Mouse (Mus musculus): ENCODE measurements at regions not wholly inside any gene's neighbourhood (a gene's known extent, or its start where the extent isn't known, plus 50 kb on each side); places are given as distances from the start of the nearest gene placed in this dataset.

- Histone ChIP-seq H3K36me3 (ENCODE audit: control insufficient read depth, insufficient read depth, low read length) (no peaks in the 10 kb centered on the region), H3K27ac (ENCODE audit: insufficient read depth, low read depth, low read length) (no peak overlapping the region), H3K4me3 (ENCODE audit: low read depth, low read length) (no peak overlapping the region), H3K27me3 (ENCODE audit: control insufficient read depth, insufficient read depth, low read length) (no peaks in the 10 kb centered on the region), H3K4me1 (ENCODE audit: control insufficient read depth, insufficient read depth, insufficient read length, low read length) (no peaks in the 10 kb centered on the region)
- 32% methylated on average over 1 of the region's 1 CpGs for WGBS
- TF ChIP-seq POLR2A (IDR thresholded peaks at IDR 0.05; ENCODE audit: low read depth, low read length) (no peak), CTCF (IDR thresholded peaks at IDR 0.05; ENCODE audit: extremely low read depth, insufficient read length, insufficient replicate concordance, low read depth, low read length) (no peak)
Measured at GRCm38 (mm10) chr12:7548759-7549158, 428.7 kb upstream of the Apob start.

- H3K27me3 ChIP-seq (ENCODE audit: control insufficient read depth, insufficient read depth, low read length): no peaks in the 10 kb centered on the region
- no peaks in the 10 kb centered on the region for H3K36me3 ChIP-seq (ENCODE audit: control insufficient read depth, insufficient read depth, low read length)
- TF ChIP-seq POLR2A (IDR thresholded peaks at IDR 0.05; ENCODE audit: low read depth, low read length) (no peak), CTCF (IDR thresholded peaks at IDR 0.05; ENCODE audit: extremely low read depth, insufficient read length, insufficient replicate concordance, low read depth, low read length) (no peak)
- H3K4me3 ChIP-seq (ENCODE audit: low read depth, low read length): no peak overlapping the region
- H3K4me1 ChIP-seq (ENCODE audit: control insufficient read depth, insufficient read depth, insufficient read length, low read length): no peaks in the 10 kb centered on the region
- WGBS: 75% methylated on average over 1 of the region's 1 CpGs
- H3K27ac ChIP-seq (ENCODE audit: insufficient read depth, low read depth, low read length): no peak overlapping the region
Measured at GRCm38 (mm10) chr12:7560245-7560644, 417.2 kb upstream of the Apob start.

GRCm38 (mm10) chr12:7576081-7576480 lies 401.4 kb upstream of the Apob start:
- Histone ChIP-seq H3K4me1 (ENCODE audit: control insufficient read depth, insufficient read depth, insufficient read length, low read length) (no peaks in the 10 kb centered on the region), H3K27me3 (ENCODE audit: control insufficient read depth, insufficient read depth, low read length) (no peaks in the 10 kb centered on the region), H3K4me3 (ENCODE audit: low read depth, low read length) (no peak overlapping the region), H3K36me3 (ENCODE audit: control insufficient read depth, insufficient read depth, low read length) (no peaks in the 10 kb centered on the region), H3K27ac (ENCODE audit: insufficient read depth, low read depth, low read length) (no peak overlapping the region)
- WGBS: 88% methylated on average over 2 of the region's 2 CpGs
- TF ChIP-seq POLR2A (IDR thresholded peaks at IDR 0.05; ENCODE audit: low read depth, low read length) (no peak), CTCF (IDR thresholded peaks at IDR 0.05; ENCODE audit: extremely low read depth, insufficient read length, insufficient replicate concordance, low read depth, low read length) (no peak)

GRCm38 (mm10) chr12:7587501-7587900 lies 389.9 kb upstream of the Apob start:
- Histone ChIP-seq H3K4me1 (ENCODE audit: control insufficient read depth, insufficient read depth, insufficient read length, low read length) (no peaks in the 10 kb centered on the region), H3K4me3 (ENCODE audit: low read depth, low read length) (no peak overlapping the region), H3K27ac (ENCODE audit: insufficient read depth, low read depth, low read length) (no peak overlapping the region), H3K27me3 (ENCODE audit: control insufficient read depth, insufficient read depth, low read length) (no peaks in the 10 kb centered on the region), H3K36me3 (ENCODE audit: control insufficient read depth, insufficient read depth, low read length) (no peaks in the 10 kb centered on the region)
- TF ChIP-seq POLR2A (IDR thresholded peaks at IDR 0.05; ENCODE audit: low read depth, low read length): no peak
- TF ChIP-seq CTCF (IDR thresholded peaks at IDR 0.05; ENCODE audit: extremely low read depth, insufficient read length, insufficient replicate concordance, low read depth, low read length): no peak

GRCm38 (mm10) chr12:7611272-7612092 lies 366.0 kb upstream of the Apob start:
- Histone ChIP-seq H3K4me1 (ENCODE audit: control insufficient read depth, insufficient read depth, insufficient read length, low read length) (no peaks in the 10 kb centered on the region), H3K27ac (ENCODE audit: insufficient read depth, low read depth, low read length) (no peak overlapping the region), H3K36me3 (ENCODE audit: control insufficient read depth, insufficient read depth, low read length) (no peaks in the 10 kb centered on the region), H3K27me3 (ENCODE audit: control insufficient read depth, insufficient read depth, low read length) (no peaks in the 10 kb centered on the region), H3K4me3 (ENCODE audit: low read depth, low read length) (no peak overlapping the region)
- WGBS: 55% methylated on average over 3 of the region's 3 CpGs
- no peak for TF ChIP-seq CTCF (IDR thresholded peaks at IDR 0.05; ENCODE audit: extremely low read depth, insufficient read length, insufficient replicate concordance, low read depth, low read length)
- TF ChIP-seq POLR2A (IDR thresholded peaks at IDR 0.05; ENCODE audit: low read depth, low read length): no peak

- H3K4me1 ChIP-seq (ENCODE audit: control insufficient read depth, insufficient read depth, insufficient read length, low read length): no peaks in the 10 kb centered on the region
- H3K4me3 ChIP-seq (ENCODE audit: low read depth, low read length): no peak overlapping the region
- no peaks in the 10 kb centered on the region for H3K27me3 ChIP-seq (ENCODE audit: control insufficient read depth, insufficient read depth, low read length)
- WGBS: 10% methylated on average over 4 of the region's 4 CpGs
- no peak for TF ChIP-seq CTCF (IDR thresholded peaks at IDR 0.05; ENCODE audit: extremely low read depth, insufficient read length, insufficient replicate concordance, low read depth, low read length)
- no peak for TF ChIP-seq POLR2A (IDR thresholded peaks at IDR 0.05; ENCODE audit: low read depth, low read length)
- H3K36me3 ChIP-seq (ENCODE audit: control insufficient read depth, insufficient read depth, low read length): no peaks in the 10 kb centered on the region
- no peak overlapping the region for H3K27ac ChIP-seq (ENCODE audit: insufficient read depth, low read depth, low read length)
Measured at GRCm38 (mm10) chr12:7636417-7637175, 340.9 kb upstream of the Apob start.

- Histone ChIP-seq H3K4me1 (ENCODE audit: control insufficient read depth, insufficient read depth, insufficient read length, low read length) (no peaks in the 10 kb centered on the region), H3K36me3 (ENCODE audit: control insufficient read depth, insufficient read depth, low read length) (no peaks in the 10 kb centered on the region), H3K27ac (ENCODE audit: insufficient read depth, low read depth, low read length) (no peak overlapping the region), H3K27me3 (ENCODE audit: control insufficient read depth, insufficient read depth, low read length) (no peaks in the 10 kb centered on the region), H3K4me3 (ENCODE audit: low read depth, low read length) (no peak overlapping the region)
- TF ChIP-seq POLR2A (IDR thresholded peaks at IDR 0.05; ENCODE audit: low read depth, low read length) (no peak), CTCF (IDR thresholded peaks at IDR 0.05; ENCODE audit: extremely low read depth, insufficient read length, insufficient replicate concordance, low read depth, low read length) (no peak)
- WGBS: 73% methylated on average over 4 of the region's 4 CpGs
Measured at GRCm38 (mm10) chr12:7637629-7638028, 339.8 kb upstream of the Apob start.

Data from small intestine, adult 2 months (tissue).